Mouse (Mus musculus): ENCODE data around the gene Rps27.

The Rps27 gene

GRCm38 (mm10) chr3:90231507-90232333 is 18.3 kb upstream of the Rps27 start, which contains the start of gene Jtb:
TSS of gene Jtb (plus strand) at chr3:90231597.
- CTCF ChIA-PET = interaction anchor here (0.5 to 0.6 kb wide), 2 partner anchors 10 to 24 kb away, joined by 3 to 5 read pairs; no protein-coding TSS in a partner anchor

GRCm38 (mm10) chr3:90231075-90231474 is 17.6 kb upstream of the Rps27 start:
- CTCF ChIA-PET = interaction anchor here (0.7 to 1.4 kb wide), 3 partner anchors 10 to 154 kb away, joined by 3 to 4 read pairs (median 3); no protein-coding TSS in a partner anchor

- CTCF ChIA-PET = interaction anchor here (0.5 kb wide), 1 partner anchor 106 kb away, joined by 21 read pairs; no protein-coding TSS in a partner anchor
Measured at GRCm38 (mm10) chr3:90224331-90224730, 10.9 kb upstream of the Rps27 start.

GRCm38 (mm10) chr3:90222941-90223340 is 9.5 kb upstream of the Rps27 start:
- CTCF ChIA-PET = no interaction called here

- CTCF ChIA-PET = no interaction called here
Measured at GRCm38 (mm10) chr3:90222455-90222854, 9.0 kb upstream of the Rps27 start.

- CTCF ChIA-PET = interaction anchor here (0.7 to 1.1 kb wide), 2 partner anchors 9 to 46 kb away, joined by 4 to 15 read pairs; no protein-coding TSS in a partner anchor
Measured at GRCm38 (mm10) chr3:90221123-90221522, 7.7 kb upstream of the Rps27 start.

- CTCF ChIA-PET = interaction anchor here (1.1 kb wide), 2 partner anchors 10 to 72 kb away, joined by 3 to 4 read pairs; no protein-coding TSS in a partner anchor
Measured at GRCm38 (mm10) chr3:90220531-90220951, 7.1 kb upstream of the Rps27 start.

GRCm38 (mm10) chr3:90220088-90220487 is 6.6 kb upstream of the Rps27 start:
- CTCF ChIA-PET = interaction anchor here (0.6 to 1.1 kb wide), 2 partner anchors 37 to 72 kb away, joined by 3 to 6 read pairs; no protein-coding TSS in a partner anchor

- CTCF ChIA-PET = interaction anchor here (0.6 to 1.2 kb wide), 3 partner anchors 157 to 204 kb away, joined by 3 to 6 read pairs (median 4); no protein-coding TSS in a partner anchor
Measured at GRCm38 (mm10) chr3:90215825-90216380, 2.5 kb upstream of the Rps27 start.

- CTCF ChIA-PET = interaction anchor here (0.7 kb wide), 1 partner anchor 236 kb away, joined by 6 read pairs; no protein-coding TSS in a partner anchor
Measured at GRCm38 (mm10) chr3:90213956-90214684, 669 bp upstream of the Rps27 start.

- CTCF ChIA-PET = no interaction called here
Measured at GRCm38 (mm10) chr3:90212723-90213122, 728 bp downstream of the Rps27 start.

- CTCF ChIA-PET = no interaction called here
Measured at GRCm38 (mm10) chr3:90211475-90212398, 1.7 kb downstream of the Rps27 start.

GRCm38 (mm10) chr3:90209908-90210566 is 3.4 kb downstream of the Rps27 start:
- CTCF ChIA-PET = no interaction called here

- CTCF ChIA-PET = no interaction called here
Measured at GRCm38 (mm10) chr3:90208662-90209061, 4.8 kb downstream of the Rps27 start.

GRCm38 (mm10) chr3:90204582-90204981 is 8.9 kb downstream of the Rps27 start:
- CTCF ChIA-PET = no interaction called here

GRCm38 (mm10) chr3:90203619-90204018 is 9.8 kb downstream of the Rps27 start:
- CTCF ChIA-PET = no interaction called here

GRCm38 (mm10) chr3:90202884-90203283 is 10.6 kb downstream of the Rps27 start:
- CTCF ChIA-PET = no interaction called here

- CTCF ChIA-PET = no interaction called here
Measured at GRCm38 (mm10) chr3:90197548-90197947, 15.9 kb downstream of the Rps27 start.

GRCm38 (mm10) chr3:90195644-90196043 is 17.8 kb downstream of the Rps27 start:
- CTCF ChIA-PET = no interaction called here

GRCm38 (mm10) chr3:90194759-90195158 is 18.7 kb downstream of the Rps27 start:
- CTCF ChIA-PET = no interaction called here

Measured in spleen, embryonic (tissue).